Mouse (Mus musculus) neural tube, embryonic 12.5 days (tissue): ENCODE data around the gene Phip. TPM values are rescaled to one million over a fixed set of nuclear protein-coding genes. Genes with fewer than 3 reads are reported as not detected.

Source experiments
- ATAC-seq: fragments of 200-750 bp; cut with Nextera tagmentation; 2 replicates; pipeline ENCODE4 v1.8.0; 2017; ENCODE audit warnings: low read depth, mild to moderate bottlenecking, moderate TSS enrichment, moderate library complexity; ENCODE audit not compliant: low FRiP score
- H3K27ac ChIP-seq: fragments of 300-500 bp; sonication (generic); 2 replicates; pipeline ENCODE4 v1.5.1; 2016
- H3K27me3 ChIP-seq: fragments of 300-500 bp; sonication (generic); replicated peaks from 2 replicates; pipeline ENCODE4 v1.6.1; 2016; ENCODE audit warnings: mild to moderate bottlenecking
- H3K36me3 ChIP-seq: fragments of 300-500 bp; sonication (generic); 2 replicates; pipeline ENCODE4 v1.6.1; 2016; ENCODE audit warnings: mild to moderate bottlenecking
- H3K4me1 ChIP-seq: fragments of 300-500 bp; sonication (generic); 2 replicates; pipeline ENCODE4 v1.6.1; 2016
- H3K4me2 ChIP-seq: fragments of 300-500 bp; sonication (generic); replicated peaks from 2 replicates; pipeline ENCODE4 v1.6.1; 2016; ENCODE audit warnings: mild to moderate bottlenecking
- H3K4me3 ChIP-seq: fragments of 300-500 bp; sonication (generic); 2 replicates; pipeline ENCODE4 v1.5.1; 2016
- H3K9ac ChIP-seq: fragments of 300-500 bp; sonication (generic); 2 replicates; pipeline ENCODE4 v1.6.1; 2016; ENCODE audit warnings: mild to moderate bottlenecking
- H3K9me3 ChIP-seq: fragments of 300-500 bp; sonication (generic); 2 replicates; pipeline ENCODE4 v1.6.1; 2016; ENCODE audit warnings: mild to moderate bottlenecking
- WGBS: fragments of 180-500 bp; shearing (Covaris S2); methylation state at CpG from one replicate; pipeline ENCODE4 v1.1.7; 2016; 5-methylcytosine and 5-hydroxymethylcytosine counted together
- polyA plus RNA-seq: library from polyadenylated mRNA; unstranded; fragments of >200 nt; fragmentation: Nextera tagmentation; extraction: Ambion mirVana; gene quantifications from 2 replicates; pipeline ENCODE4 v1.2.1, GENCODE M21; 2016

The Phip gene
- polyA plus RNA-seq, 1 experiment from 2014 or later = 127 TPM

- no peaks in the 10 kb centered on the region for H3K9me3 ChIP-seq
- ATAC-seq = no peak
- 82% methylated on average over 8 of the region's 8 CpGs for WGBS
- H3K27me3 ChIP-seq = no peaks in the 10 kb centered on the region
- H3K27ac ChIP-seq = no peak overlapping the region
- peaks cover 2% of the 10 kb centered on the region; the same call in 1 of the 2 replicates for H3K36me3 ChIP-seq
- no peak overlapping the region for H3K4me3 ChIP-seq
- H3K4me1 ChIP-seq = 0 out of 2 replicates have a peak, but pooled peaks cover 7% of the 10 kb centered on the region
- no peak overlapping the region for H3K9ac ChIP-seq
- no peak overlapping the region for H3K4me2 ChIP-seq
Measured at GRCm38 (mm10) chr9:82967076-82967621, 8.2 kb downstream of the Phip start.

DNA sequence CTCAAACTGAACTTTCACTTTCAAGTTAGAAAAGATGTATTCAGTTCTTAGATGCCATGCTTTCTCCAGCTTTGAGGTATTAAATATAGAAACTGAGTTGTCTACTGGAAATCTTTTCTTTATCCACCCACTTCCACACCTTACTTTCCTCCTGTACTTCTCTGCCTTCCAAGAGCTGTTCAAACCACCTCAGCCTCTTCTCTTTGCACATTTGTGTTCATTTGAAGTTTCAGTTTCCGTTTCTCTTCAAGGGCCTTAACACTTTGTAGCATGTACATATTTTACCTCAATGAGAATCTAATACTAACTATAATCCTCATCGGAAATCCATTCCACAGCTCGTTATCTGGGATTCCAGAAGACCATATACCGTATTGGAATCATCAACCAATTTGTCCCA lies 11.3 kb downstream of the Phip start:
- Histone ChIP-seq H3K9ac (no peak overlapping the region), H3K4me1 (no peaks in the 10 kb centered on the region), H3K4me2 (no peak overlapping the region), H3K4me3 (no peak overlapping the region), H3K9me3 (no peaks in the 10 kb centered on the region), H3K36me3 (peaks cover 6% of the 10 kb centered on the region; the same call in 1 of the 2 replicates), H3K27me3 (no peaks in the 10 kb centered on the region), H3K27ac (no peak overlapping the region)
- 95% methylated on average over 4 of the region's 4 CpGs for WGBS
- no peak for ATAC-seq

DNA sequence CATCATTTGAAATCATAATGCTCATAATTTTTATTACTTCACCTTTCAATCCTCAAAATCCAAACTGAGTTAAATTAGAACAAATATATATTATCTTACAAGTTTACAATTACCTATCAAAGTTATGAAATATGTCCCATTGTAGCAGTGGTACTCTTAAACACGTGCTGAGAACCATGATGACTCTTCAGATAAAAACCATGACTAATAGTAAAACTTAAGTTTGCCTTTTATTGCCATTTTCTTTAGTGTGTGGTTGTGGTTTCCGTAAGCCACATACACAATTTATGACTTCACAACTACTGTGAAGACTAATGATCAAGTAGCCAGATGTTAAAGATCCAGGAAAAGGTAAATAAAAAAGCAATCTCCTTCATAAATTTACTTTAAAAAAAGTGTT lies 14.0 kb downstream of the Phip start:
- ATAC-seq = no peak
- 83% methylated on average over 2 of the region's 2 CpGs for WGBS
- no peaks in the 10 kb centered on the region for H3K4me1 ChIP-seq
- H3K27ac ChIP-seq = no peak overlapping the region
- no peak overlapping the region for H3K4me2 ChIP-seq
- no peaks in the 10 kb centered on the region for H3K27me3 ChIP-seq
- H3K9me3 ChIP-seq = no peaks in the 10 kb centered on the region
- no peak overlapping the region for H3K9ac ChIP-seq
- H3K36me3 ChIP-seq = peaks cover 18% of the 10 kb centered on the region
- no peak overlapping the region for H3K4me3 ChIP-seq

DNA sequence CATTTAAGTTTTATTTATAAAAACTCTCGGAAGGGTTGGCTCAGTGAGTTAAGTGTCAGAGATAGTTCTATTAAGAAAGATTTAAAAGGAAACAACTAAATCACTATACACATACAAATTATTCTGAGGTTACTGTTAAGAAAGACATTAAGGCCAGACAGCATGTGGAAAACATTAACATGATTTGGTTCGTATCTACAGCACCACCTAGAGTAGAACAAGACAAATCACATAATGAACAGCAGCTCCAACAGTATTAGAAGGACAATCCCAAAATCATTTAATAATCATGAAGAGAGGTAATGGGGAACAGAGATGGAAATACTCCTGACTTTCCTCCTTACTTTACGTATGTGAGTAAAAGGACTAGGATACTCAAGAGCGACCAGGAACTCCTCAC lies 20.0 kb downstream of the Phip start:
- 82% methylated on average over 4 of the region's 4 CpGs for WGBS
- H3K27ac ChIP-seq = no peak overlapping the region
- H3K4me1 ChIP-seq = no peaks in the 10 kb centered on the region
- H3K4me2 ChIP-seq = no peak overlapping the region
- H3K36me3 ChIP-seq = peaks cover 36% of the 10 kb centered on the region
- H3K9me3 ChIP-seq = no peaks in the 10 kb centered on the region
- no peaks in the 10 kb centered on the region for H3K27me3 ChIP-seq
- H3K9ac ChIP-seq = no peak overlapping the region
- H3K4me3 ChIP-seq = no peak overlapping the region
- no peak for ATAC-seq

- no peak overlapping the region for H3K4me2 ChIP-seq
- peaks cover 26% of the 10 kb centered on the region for H3K36me3 ChIP-seq
- ATAC-seq = no peak
- H3K9me3 ChIP-seq = no peaks in the 10 kb centered on the region
- H3K4me1 ChIP-seq = no peaks in the 10 kb centered on the region
- H3K9ac ChIP-seq = no peak overlapping the region
- H3K27ac ChIP-seq = no peak overlapping the region
- no peaks in the 10 kb centered on the region for H3K27me3 ChIP-seq
- no peak overlapping the region for H3K4me3 ChIP-seq
Measured at GRCm38 (mm10) chr9:82952330-82952729, 23.0 kb downstream of the Phip start.

GRCm38 (mm10) chr9:82951435-82952004 lies 23.8 kb downstream of the Phip start:
- H3K4me2 ChIP-seq = no peak overlapping the region
- no peaks in the 10 kb centered on the region for H3K9me3 ChIP-seq
- H3K9ac ChIP-seq = no peak overlapping the region
- ATAC-seq = no peak
- peaks cover 21% of the 10 kb centered on the region for H3K36me3 ChIP-seq
- H3K27me3 ChIP-seq = no peaks in the 10 kb centered on the region
- WGBS = 90% methylated on average over 2 of the region's 2 CpGs
- no peaks in the 10 kb centered on the region for H3K4me1 ChIP-seq
- H3K4me3 ChIP-seq = no peak overlapping the region
- no peak overlapping the region for H3K27ac ChIP-seq

DNA sequence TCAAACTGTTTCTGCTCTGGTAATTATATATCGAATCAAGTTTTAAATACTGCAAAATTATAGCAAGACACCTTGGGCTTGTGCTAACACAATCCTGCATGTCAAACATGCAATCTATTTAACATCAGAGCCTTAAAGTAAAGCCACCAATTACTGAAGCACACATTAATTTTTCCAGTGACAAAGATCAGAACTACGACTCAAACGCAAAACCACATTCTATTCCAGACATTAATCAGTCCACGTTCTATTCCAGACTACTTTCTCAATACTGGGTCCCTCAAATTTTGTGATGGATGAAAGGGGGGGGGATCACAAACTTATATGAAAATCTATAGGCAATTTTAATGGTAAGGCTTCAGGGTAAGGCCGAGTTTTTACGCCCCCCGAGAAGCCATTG lies 68.1 kb downstream of the Phip start:
- 94% methylated on average over 7 of the region's 7 CpGs for WGBS
- no peak overlapping the region for H3K27ac ChIP-seq
- H3K4me1 ChIP-seq = no peaks in the 10 kb centered on the region
- H3K9ac ChIP-seq = no peak overlapping the region
- H3K9me3 ChIP-seq = no peaks in the 10 kb centered on the region
- H3K4me3 ChIP-seq = no peak overlapping the region
- no peak for ATAC-seq
- peaks cover 42% of the 10 kb centered on the region for H3K36me3 ChIP-seq
- no peak overlapping the region for H3K4me2 ChIP-seq
- H3K27me3 ChIP-seq = no peaks in the 10 kb centered on the region

- H3K27ac ChIP-seq = no peak overlapping the region
Measured at GRCm38 (mm10) chr9:82888645-82889044, 86.7 kb downstream of the Phip start.

GRCm38 (mm10) chr9:82884177-82884576 lies 91.1 kb downstream of the Phip start:
- no peak overlapping the region for H3K4me3 ChIP-seq
- no peak overlapping the region for H3K27ac ChIP-seq
- H3K4me2 ChIP-seq = no peak overlapping the region
- no peak overlapping the region for H3K9ac ChIP-seq
- H3K4me1 ChIP-seq = no peaks in the 10 kb centered on the region
- peaks cover 53% of the 10 kb centered on the region for H3K36me3 ChIP-seq
- ATAC-seq = no peak
- no peaks in the 10 kb centered on the region for H3K9me3 ChIP-seq
- H3K27me3 ChIP-seq = no peaks in the 10 kb centered on the region

More at GRCm38 (mm10) chr9:82888645-82889044, 86.7 kb downstream of the Phip start:
- Histone ChIP-seq H3K36me3 (peaks cover 46% of the 10 kb centered on the region), H3K9me3 (no peaks in the 10 kb centered on the region), H3K27me3 (no peaks in the 10 kb centered on the region), H3K9ac (no peak overlapping the region), H3K4me2 (no peak overlapping the region), H3K4me3 (no peak overlapping the region), H3K4me1 (no peaks in the 10 kb centered on the region)
- ATAC-seq = no peak

- 92% methylated on average over 1 of the region's 1 CpGs for whole genome bisulfite sequencing
- Histone ChIP-seq H3K4me2 (no peak overlapping the region), H3K36me3 (peaks cover 50% of the 10 kb centered on the region), H3K27me3 (no peaks in the 10 kb centered on the region), H3K4me1 (no peaks in the 10 kb centered on the region), H3K9me3 (no peaks in the 10 kb centered on the region), H3K27ac (no peak overlapping the region), H3K9ac (no peak overlapping the region), H3K4me3 (no peak overlapping the region)
- ATAC-seq = no peak
Measured at GRCm38 (mm10) chr9:82877078-82877477, 98.2 kb downstream of the Phip start.

DNA sequence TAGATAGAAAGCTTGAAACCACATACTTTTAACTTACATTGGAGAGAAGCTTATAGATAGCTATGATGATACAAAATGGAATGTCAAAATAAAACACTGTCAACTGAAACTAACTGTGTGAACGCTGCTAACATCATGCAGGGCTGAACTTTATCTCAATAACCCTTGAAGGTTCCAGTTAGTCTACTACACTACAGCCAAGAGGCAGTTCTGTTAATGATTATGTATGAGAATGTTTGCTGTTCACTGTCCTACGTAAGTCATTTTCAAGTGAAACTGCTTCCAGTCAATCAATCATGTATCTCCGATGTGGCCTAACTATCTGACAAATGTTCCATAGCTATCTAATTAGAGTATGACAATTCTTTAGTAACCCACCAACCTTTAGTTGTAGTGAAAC lies 107.6 kb downstream of the Phip start:
- H3K4me3 ChIP-seq = no peak overlapping the region
- H3K9ac ChIP-seq = no peak overlapping the region
- H3K4me1 ChIP-seq = no peaks in the 10 kb centered on the region
- no peaks in the 10 kb centered on the region for H3K9me3 ChIP-seq
- WGBS = 86% methylated on average over 3 of the region's 3 CpGs
- H3K4me2 ChIP-seq = no peak overlapping the region
- peaks cover 26% of the 10 kb centered on the region for H3K36me3 ChIP-seq
- no peak for ATAC-seq
- no peaks in the 10 kb centered on the region for H3K27me3 ChIP-seq
- H3K27ac ChIP-seq = no peak overlapping the region

DNA sequence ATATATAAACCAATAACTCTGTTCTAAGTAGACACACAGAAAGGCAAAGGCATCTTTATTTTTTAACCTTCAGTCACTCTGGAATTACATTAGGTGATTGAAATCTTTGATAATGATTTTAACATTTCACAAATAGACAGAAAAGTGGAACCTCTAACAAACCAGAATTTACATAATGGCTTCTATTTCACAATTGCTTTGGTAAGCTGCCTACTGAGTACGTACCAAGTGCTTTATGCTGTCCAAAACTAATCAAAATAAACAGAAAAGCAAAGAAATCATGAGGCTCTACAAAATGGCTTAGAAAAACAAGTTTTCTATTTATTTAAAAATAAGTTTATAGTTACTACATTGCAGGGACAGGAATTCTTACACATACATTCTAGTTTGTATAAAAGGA lies 109.2 kb downstream of the Phip start:
- 90% methylated on average over 1 of the region's 1 CpGs for WGBS
- Histone ChIP-seq H3K36me3 (peaks cover 17% of the 10 kb centered on the region), H3K4me3 (no peak overlapping the region), H3K4me2 (no peak overlapping the region), H3K27ac (no peak overlapping the region), H3K9me3 (no peaks in the 10 kb centered on the region), H3K27me3 (no peaks in the 10 kb centered on the region), H3K4me1 (no peaks in the 10 kb centered on the region), H3K9ac (no peak overlapping the region)
- no peak for ATAC-seq

DNA sequence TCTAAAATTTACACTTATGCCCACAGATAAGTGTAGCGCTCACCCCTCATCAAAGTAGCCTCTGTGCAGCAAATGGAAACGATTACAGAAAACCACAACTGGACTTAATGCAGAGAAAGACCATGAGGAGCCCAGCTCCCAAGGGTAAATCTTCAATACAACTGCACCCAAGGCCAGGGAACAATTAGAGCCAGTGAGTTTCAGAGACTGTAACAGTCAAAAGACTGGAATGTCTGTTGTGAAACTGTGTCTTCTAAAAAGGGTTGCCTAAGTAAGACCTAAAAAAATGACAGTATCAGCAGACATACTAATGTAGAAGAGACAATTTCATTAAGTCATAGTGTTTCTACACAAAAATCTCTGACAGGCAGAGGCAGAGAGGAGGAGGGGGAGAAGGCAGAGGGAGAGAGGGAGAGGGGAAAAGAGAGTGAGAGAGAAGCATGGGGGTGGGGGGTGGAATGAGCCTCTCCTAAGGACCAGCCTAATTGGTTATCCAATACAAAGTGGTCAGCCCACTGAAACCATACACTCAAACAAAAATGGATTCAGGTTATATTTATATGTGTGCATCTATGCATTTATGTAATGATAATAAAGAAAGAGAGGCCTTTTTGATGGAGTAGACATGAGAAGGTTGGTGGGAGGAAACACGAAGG lies 113.4 kb downstream of the Phip start:
- ATAC-seq = no peak
- Histone ChIP-seq H3K9me3 (no peaks in the 10 kb centered on the region), H3K36me3 (no peaks in the 10 kb centered on the region), H3K27ac (no peak overlapping the region), H3K4me2 (no peak overlapping the region), H3K27me3 (no peaks in the 10 kb centered on the region), H3K4me3 (no peak overlapping the region), H3K9ac (no peak overlapping the region), H3K4me1 (no peaks in the 10 kb centered on the region)
- WGBS = 93% methylated on average over 3 of the region's 3 CpGs
